Mouse (Mus musculus): ENCODE measurements around the gene Slc39a12.

The Slc39a12 gene

GRCm38 (mm10) chr2:14388162-14388561 is at the start of gene Slc39a12:
Gene Slc39a12, plus strand, starts transcription at chr2:14388316.
- DNase-seq = no peak

- no peak for DNase-seq
Measured at GRCm38 (mm10) chr2:14341652-14342308, 46.3 kb upstream of the Slc39a12 start.

- no peak for DNase-seq
Measured at GRCm38 (mm10) chr2:14342309-14342839, 45.7 kb upstream of the Slc39a12 start.

- no peak for DNase-seq
Measured at GRCm38 (mm10) chr2:14388856-14389255, 740 bp downstream of the Slc39a12 start.

GRCm38 (mm10) chr2:14390900-14391299 is 2.8 kb downstream of the Slc39a12 start:
- no peak for DNase-seq

- no peak for DNase-seq
Measured at GRCm38 (mm10) chr2:14403000-14403399, 14.9 kb downstream of the Slc39a12 start.

GRCm38 (mm10) chr2:14428987-14429386 is 40.9 kb downstream of the Slc39a12 start:
- DNase-seq = no peak

GRCm38 (mm10) chr2:14447322-14447721 is 59.2 kb downstream of the Slc39a12 start:
- DNase-seq = no peak

GRCm38 (mm10) chr2:14450866-14451265 is 62.8 kb downstream of the Slc39a12 start:
- no peak for DNase-seq

- DNase-seq = no peak
Measured at GRCm38 (mm10) chr2:14454946-14455631, 67.0 kb downstream of the Slc39a12 start.

GRCm38 (mm10) chr2:14464438-14464837 is 76.3 kb downstream of the Slc39a12 start:
- no peak for DNase-seq

GRCm38 (mm10) chr2:14494132-14494531 is 106.0 kb downstream of the Slc39a12 start:
- no peak for DNase-seq

- no peak for DNase-seq
Measured at GRCm38 (mm10) chr2:14496150-14496549, 108.0 kb downstream of the Slc39a12 start.

- DNase-seq = no peak
Measured at GRCm38 (mm10) chr2:14502482-14502881, 114.4 kb downstream of the Slc39a12 start.

GRCm38 (mm10) chr2:14518237-14518636 is 130.1 kb downstream of the Slc39a12 start:
- no peak for DNase-seq

GRCm38 (mm10) chr2:14534325-14535077 is 146.4 kb downstream of the Slc39a12 start:
- DNase-seq = no peak

- DNase-seq = no peak
Measured at GRCm38 (mm10) chr2:14535246-14535671, 147.1 kb downstream of the Slc39a12 start.

- no peak for DNase-seq
Measured at GRCm38 (mm10) chr2:14537781-14538180, 149.7 kb downstream of the Slc39a12 start.

- no peak for DNase-seq
Measured at GRCm38 (mm10) chr2:14543355-14543754, 155.2 kb downstream of the Slc39a12 start.

- DNase-seq = no peak
Measured at GRCm38 (mm10) chr2:14543773-14544172, 155.7 kb downstream of the Slc39a12 start.

Measured in retina, postnatal 1 day (tissue).